Mouse (Mus musculus): Measurements from ENCODE around the gene Fam227a. TPM values are rescaled to one million over a fixed set of nuclear protein-coding genes. Genes with fewer than 3 reads are reported as not detected.
A peak's percentile ranks its signal among the peaks of the same experiment; 100 is the strongest.

Gene Fam227a
- total RNA-seq (2014; rRNA removed) (6.4 and 8.4 TPM in 2 replicates), polyA plus RNA-seq (2015; fragmentation: Nextera tagmentation; extraction: Ambion mirVana) (2.1 and 3.1 TPM in 2 replicates)

GRCm38 (mm10) chr15:79658531-79659375 lies at the start of gene Fam227a, which contains the start of gene Cby1:
TSS of gene Fam227a (minus strand) at chr15:79658956.
TSS of gene Cby1 (plus strand) at chr15:79659199.
- no peaks in the 10 kb centered on the region for H3K27me3 ChIP-seq (ENCODE audit: insufficient read depth, low read length)
- peaks cover 4% of the 10 kb centered on the region; the same call in 1 of the 2 replicates for H3K4me1 ChIP-seq (ENCODE audit: insufficient read depth, low read length)
- H3K36me3 ChIP-seq (ENCODE audit: insufficient read depth, low read length), result no peaks in the 10 kb centered on the region
- under 1% methylated on average over 55 of the region's 55 CpGs for WGBS
- peak; percentile 91 for ATAC-seq
- H3K9ac ChIP-seq (replicated peaks; ENCODE audit: low read length), result peak within 1 kb of the TSS; percentile 77
- peak within 1 kb of the TSS; percentile 96 for H3K27ac ChIP-seq
- no peak for TF ChIP-seq CTCF (IDR thresholded peaks at IDR 0.05; ENCODE audit: low read depth)
- H3K9me3 ChIP-seq (ENCODE audit: low read length), result no peaks in the 10 kb centered on the region
- peak; percentile 96 for DNase-seq (ENCODE audit: low spot score)
- peak within 1 kb of the TSS; percentile 83 for H3K4me3 ChIP-seq (ENCODE audit: low read length)
- H3K4me2 ChIP-seq (ENCODE audit: low read depth, low read length), result peak within 1 kb of the TSS; percentile 64

DNA sequence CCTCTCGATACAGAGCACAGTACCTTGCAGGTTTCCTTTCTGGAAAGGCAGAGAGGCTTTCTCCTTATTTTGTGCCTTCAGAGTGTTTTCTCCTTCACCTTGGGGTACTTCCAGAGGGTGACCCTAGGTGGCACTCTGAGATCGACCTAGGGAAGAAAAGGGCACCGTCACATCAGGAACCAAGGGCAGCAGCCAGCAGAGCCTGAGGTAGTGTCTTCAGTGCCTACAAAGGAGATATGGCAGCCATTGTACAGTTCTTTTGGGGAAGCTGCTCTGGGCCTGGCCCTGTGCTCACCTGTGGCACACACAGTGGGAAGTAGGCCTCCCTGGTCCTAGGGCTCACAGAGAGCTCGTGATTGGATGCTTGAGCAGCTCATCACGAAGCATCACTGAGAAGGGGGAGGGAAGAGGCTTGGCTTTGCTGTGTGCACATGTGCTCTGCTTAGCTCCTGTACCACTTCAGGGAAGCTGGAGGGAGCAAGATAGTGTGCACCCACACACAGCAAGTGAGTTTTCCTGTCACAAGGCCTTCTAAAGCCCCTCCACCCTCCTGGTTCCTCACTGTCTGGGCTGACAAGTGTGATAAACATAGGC lies 49.6 kb upstream of the Fam227a start:
- peaks cover 47% of the 10 kb centered on the region for H3K36me3 ChIP-seq (ENCODE audit: insufficient read depth, low read length)
- no peak overlapping the region for H3K4me3 ChIP-seq (ENCODE audit: low read length)
- no peaks in the 10 kb centered on the region for H3K9me3 ChIP-seq (ENCODE audit: low read length)
- H3K27me3 ChIP-seq (ENCODE audit: insufficient read depth, low read length), result no peaks in the 10 kb centered on the region
- TF ChIP-seq CTCF (IDR thresholded peaks at IDR 0.05; ENCODE audit: low read depth), result no peak
- no peaks in the 10 kb centered on the region for H3K4me1 ChIP-seq (ENCODE audit: insufficient read depth, low read length)
- no peak for DNase-seq (ENCODE audit: low spot score)
- no peak overlapping the region for H3K4me2 ChIP-seq (ENCODE audit: low read depth, low read length)
- H3K27ac ChIP-seq, result no peak overlapping the region
- WGBS, result 94% methylated on average over 5 of the region's 5 CpGs
- H3K9ac ChIP-seq (replicated peaks; ENCODE audit: low read length), result no peak overlapping the region
- ATAC-seq, result no peak

DNA sequence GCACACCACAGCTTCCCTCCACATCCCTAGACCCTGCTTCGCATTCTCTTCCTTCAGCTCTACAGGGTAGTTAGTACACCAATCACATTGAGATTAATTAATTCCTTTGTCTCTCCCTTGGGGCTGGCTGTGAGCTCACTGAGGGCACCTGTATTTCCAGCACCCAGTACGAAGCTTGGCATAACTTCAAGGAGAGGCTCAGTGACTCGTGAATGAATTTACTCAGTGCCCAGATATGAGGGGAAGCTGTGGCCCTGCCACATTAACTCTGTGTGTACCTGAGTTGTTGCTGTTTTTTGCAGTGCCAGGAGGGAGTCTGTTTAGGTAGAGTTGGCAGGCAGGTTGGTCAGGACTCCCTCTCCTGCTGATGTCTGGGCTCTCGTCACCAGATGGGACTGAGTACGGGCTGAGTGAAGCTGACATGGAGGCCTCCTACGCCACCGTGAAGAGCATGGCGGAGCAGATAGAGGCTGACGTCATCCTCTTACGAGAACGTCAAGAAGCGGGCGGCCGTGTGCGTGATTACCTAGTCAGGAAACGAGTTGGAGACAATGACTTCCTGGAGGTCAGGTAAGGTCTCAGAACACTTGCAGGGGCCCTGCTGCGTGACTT lies 48.0 kb upstream of the Fam227a start:
- no peak for ATAC-seq

GRCm38 (mm10) chr15:79697558-79698187 lies 38.9 kb upstream of the Fam227a start:
- Histone ChIP-seq H3K4me2 (ENCODE audit: low read depth, low read length) (no peak overlapping the region), H3K27me3 (ENCODE audit: insufficient read depth, low read length) (no peaks in the 10 kb centered on the region), H3K9ac (replicated peaks; ENCODE audit: low read length) (no peak overlapping the region), H3K4me3 (ENCODE audit: low read length) (no peak overlapping the region), H3K36me3 (ENCODE audit: insufficient read depth, low read length) (no peaks in the 10 kb centered on the region; the same call in 1 of the 2 replicates), H3K9me3 (ENCODE audit: low read length) (no peaks in the 10 kb centered on the region), H3K27ac (peak overlapping the region; percentile 75), H3K4me1 (ENCODE audit: insufficient read depth, low read length) (0 out of 2 replicates have a peak, but pooled peaks cover 4% of the 10 kb centered on the region)
- WGBS, result 69% methylated on average over 9 of the region's 9 CpGs
- DNase-seq (ENCODE audit: low spot score), result no peak
- peak; percentile 62 for ATAC-seq
- no peak for TF ChIP-seq CTCF (IDR thresholded peaks at IDR 0.05; ENCODE audit: low read depth)

More for the DNA sequence above, 48.0 kb upstream of the Fam227a start:
- Histone ChIP-seq H3K9ac (replicated peaks; ENCODE audit: low read length) (no peak overlapping the region), H3K9me3 (ENCODE audit: low read length) (no peaks in the 10 kb centered on the region), H3K27ac (no peak overlapping the region), H3K4me3 (ENCODE audit: low read length) (no peak overlapping the region), H3K4me2 (ENCODE audit: low read depth, low read length) (no peak overlapping the region), H3K36me3 (ENCODE audit: insufficient read depth, low read length) (peaks cover 32% of the 10 kb centered on the region), H3K27me3 (ENCODE audit: insufficient read depth, low read length) (no peaks in the 10 kb centered on the region), H3K4me1 (ENCODE audit: insufficient read depth, low read length) (no peaks in the 10 kb centered on the region)
- DNase-seq (ENCODE audit: low spot score), result no peak
- WGBS, result 81% methylated on average over 17 of the region's 17 CpGs
- TF ChIP-seq CTCF (IDR thresholded peaks at IDR 0.05; ENCODE audit: low read depth), result no peak

DNA sequence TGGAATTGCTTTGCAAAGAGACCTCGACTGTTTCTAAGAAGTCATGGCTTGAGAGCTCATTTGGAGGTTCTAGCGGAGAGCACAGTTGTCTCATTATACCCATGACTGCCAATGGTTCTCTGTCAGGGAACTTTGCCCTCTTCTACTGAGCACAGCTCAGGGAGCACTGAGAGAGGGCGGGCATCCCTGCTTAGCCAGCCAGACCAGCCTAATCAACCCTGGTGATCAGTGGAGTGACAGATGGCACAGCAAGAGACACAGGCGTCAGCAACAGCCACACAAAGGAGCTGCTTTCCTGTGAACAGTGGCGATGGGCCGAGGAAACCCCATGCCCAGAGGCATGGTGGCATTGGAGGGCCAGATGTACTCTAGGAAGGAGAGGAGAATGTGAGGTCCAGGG lies 38.3 kb upstream of the Fam227a start:
- Histone ChIP-seq H3K9ac (replicated peaks; ENCODE audit: low read length) (no peak overlapping the region), H3K27ac (peak overlapping the region; percentile 75), H3K27me3 (ENCODE audit: insufficient read depth, low read length) (no peaks in the 10 kb centered on the region), H3K9me3 (ENCODE audit: low read length) (no peaks in the 10 kb centered on the region), H3K4me3 (ENCODE audit: low read length) (no peak overlapping the region), H3K4me1 (ENCODE audit: insufficient read depth, low read length) (0 out of 2 replicates have a peak, but pooled peaks cover 4% of the 10 kb centered on the region), H3K4me2 (ENCODE audit: low read depth, low read length) (no peak overlapping the region), H3K36me3 (ENCODE audit: insufficient read depth, low read length) (no peaks in the 10 kb centered on the region; the same call in 1 of the 2 replicates)
- ATAC-seq, result peak; percentile 74
- no peak for TF ChIP-seq CTCF (IDR thresholded peaks at IDR 0.05; ENCODE audit: low read depth)
- peak; percentile 64 for DNase-seq (ENCODE audit: low spot score)
- WGBS, result 39% methylated on average over 6 of the region's 6 CpGs

GRCm38 (mm10) chr15:79696508-79696907 lies 37.8 kb upstream of the Fam227a start:
- H3K9me3 ChIP-seq (ENCODE audit: low read length), result no peaks in the 10 kb centered on the region
- no peak for TF ChIP-seq CTCF (IDR thresholded peaks at IDR 0.05; ENCODE audit: low read depth)
- peak overlapping the region; percentile 75; the same call in 1 of the 2 replicates for H3K27ac ChIP-seq
- WGBS, result 85% methylated on average over 2 of the region's 2 CpGs
- H3K4me3 ChIP-seq (ENCODE audit: low read length), result no peak overlapping the region
- ATAC-seq (no peak), DNase-seq (ENCODE audit: low spot score) (no peak)
- H3K27me3 ChIP-seq (ENCODE audit: insufficient read depth, low read length), result no peaks in the 10 kb centered on the region
- H3K4me1 ChIP-seq (ENCODE audit: insufficient read depth, low read length), result 0 out of 2 replicates have a peak, but pooled peaks cover 8% of the 10 kb centered on the region
- no peaks in the 10 kb centered on the region; the same call in 1 of the 2 replicates for H3K36me3 ChIP-seq (ENCODE audit: insufficient read depth, low read length)
- no peak overlapping the region for H3K4me2 ChIP-seq (ENCODE audit: low read depth, low read length)
- H3K9ac ChIP-seq (replicated peaks; ENCODE audit: low read length), result no peak overlapping the region
